Mouse (Mus musculus) thymus, adult 2 months (tissue): ENCODE results near the gene Rap1b.

ENCODE experiments used
- CTCF ChIP-seq: fragments of 200-500 bp; IDR thresholded peaks from 2 replicates; pipeline ENCODE4 v1.5.1; 2012; ENCODE audit warnings: mild to moderate bottlenecking, control low read depth, low read length, moderate library complexity, borderline replicate concordance; ENCODE audit not compliant: control insufficient read depth, poor library complexity, insufficient read depth; ENCODE audit errors: extremely low read depth
- POLR2A ChIP-seq: fragments of 200-500 bp; IDR thresholded peaks from 2 replicates; pipeline ENCODE4 v1.6.1; 2012; ENCODE audit warnings: mild to moderate bottlenecking, low read length, control low read depth, moderate library complexity; ENCODE audit not compliant: control insufficient read depth, poor library complexity, insufficient read depth; ENCODE audit errors: extremely low read depth

- no peak for TF ChIP-seq CTCF
- no peak for TF ChIP-seq POLR2A
These were observed 21.2 kb downstream of the Rap1b start for GRCm38 (mm10) chr10:117824647-117825046.
